Mouse (Mus musculus) intestine, postnatal 0 days (tissue): ENCODE measurements around the gene Dpyd. TPM values are rescaled to one million over a fixed set of nuclear protein-coding genes. Genes with fewer than 3 reads are reported as not detected.

Experiments used
- ATAC-seq: fragments of 200-750 bp; cut with Nextera tagmentation; 2 replicates; pipeline ENCODE4 v1.8.0; 2017; ENCODE audit warnings: mild to moderate bottlenecking, moderate TSS enrichment, moderate library complexity
- H3K27ac ChIP-seq: fragments of 300-500 bp; sonication (generic); 2 replicates; pipeline ENCODE4 v1.5.1; 2014; ENCODE audit warnings: mild to moderate bottlenecking, low read depth, low read length, moderate library complexity
- H3K27me3 ChIP-seq: fragments of 300-500 bp; sonication (generic); replicated peaks from 2 replicates; pipeline ENCODE4 v1.6.1; 2014; ENCODE audit warnings: low read length, mixed read lengths; ENCODE audit not compliant: control insufficient read depth, insufficient read depth
- H3K36me3 ChIP-seq: fragments of 300-500 bp; sonication (generic); 2 replicates; pipeline ENCODE4 v1.6.1; 2014; ENCODE audit warnings: mild to moderate bottlenecking, moderate library complexity; ENCODE audit not compliant: control insufficient read depth, insufficient read depth
- H3K4me1 ChIP-seq: fragments of 300-500 bp; sonication (generic); replicated peaks from 2 replicates; pipeline ENCODE4 v1.6.1; 2014; ENCODE audit warnings: antibody characterized with exemption, low read length, mixed read lengths; ENCODE audit not compliant: control insufficient read depth, insufficient read depth
- H3K4me2 ChIP-seq: fragments of 300-500 bp; sonication (generic); replicated peaks from 2 replicates; pipeline ENCODE4 v1.6.1; 2014; ENCODE audit warnings: low read depth, mild to moderate bottlenecking, moderate library complexity
- H3K4me3 ChIP-seq: fragments of 300-500 bp; sonication (generic); 2 replicates; pipeline ENCODE4 v1.5.1; 2014; ENCODE audit warnings: low read depth, low read length
- H3K9ac ChIP-seq: fragments of 300-500 bp; sonication (generic); 2 replicates; pipeline ENCODE4 v1.6.1; 2014; ENCODE audit warnings: mild to moderate bottlenecking, low read depth, low read length
- H3K9me3 ChIP-seq: fragments of 300-500 bp; sonication (generic); 2 replicates; pipeline ENCODE4 v1.6.1; 2016; ENCODE audit warnings: mixed run types; ENCODE audit not compliant: control insufficient read depth
- CTCF ChIP-seq: sonication (generic); IDR thresholded peaks from 2 replicates; pipeline ENCODE4 v1.5.1; 2016; ENCODE audit warnings: low read depth, mild to moderate bottlenecking, control low read depth, antibody characterized with exemption, moderate library complexity
- WGBS: fragments of 180-500 bp; shearing (Covaris S2); extraction: QIAGEN DNeasy Blood & Tissue Kit; methylation state at CpG from one replicate; pipeline ENCODE4 v1.1.7; 2014; 5-methylcytosine and 5-hydroxymethylcytosine counted together
- polyA plus RNA-seq: library from polyadenylated mRNA; unstranded; fragments of >200 nt; fragmentation: Nextera tagmentation; extraction: Ambion mirVana; gene quantifications from 2 replicates; pipeline ENCODE4 v1.2.1, GENCODE M21; 2015

Gene Dpyd
- polyA plus RNA-seq: 39.7 and 49.9 TPM in 2 replicates

GRCm38 (mm10) chr3:118561554-118562310 lies at the start of gene Dpyd:
Gene Dpyd, plus strand, starts transcription at chr3:118562129.
- ATAC-seq: peak; percentile 98
- peaks cover 5% of the 10 kb centered on the region; the same call in 1 of the 2 replicates for H3K4me1 ChIP-seq
- 6% methylated on average over 19 of the region's 19 CpGs for WGBS
- peak within 1 kb of the TSS; percentile 75 for H3K27ac ChIP-seq
- peak within 1 kb of the TSS; percentile 70 for H3K9ac ChIP-seq
- no peak for TF ChIP-seq CTCF
- no peaks in the 10 kb centered on the region for H3K9me3 ChIP-seq
- H3K36me3 ChIP-seq: no peaks in the 10 kb centered on the region
- H3K4me2 ChIP-seq: peak within 1 kb of the TSS; percentile 78
- H3K27me3 ChIP-seq: no peaks in the 10 kb centered on the region
- peak within 1 kb of the TSS; percentile 87 for H3K4me3 ChIP-seq

- TF ChIP-seq CTCF: no peak
- Histone ChIP-seq H3K4me3 (no peak overlapping the region), H3K4me1 (no peaks in the 10 kb centered on the region), H3K9ac (no peak overlapping the region), H3K9me3 (no peaks in the 10 kb centered on the region), H3K27ac (no peak overlapping the region), H3K4me2 (no peak overlapping the region), H3K36me3 (no peaks in the 10 kb centered on the region), H3K27me3 (no peaks in the 10 kb centered on the region)
- 59% methylated on average over 2 of the region's 2 CpGs for WGBS
- no peak for ATAC-seq
Measured at GRCm38 (mm10) chr3:118537676-118538075, 24.3 kb upstream of the Dpyd start.

DNA sequence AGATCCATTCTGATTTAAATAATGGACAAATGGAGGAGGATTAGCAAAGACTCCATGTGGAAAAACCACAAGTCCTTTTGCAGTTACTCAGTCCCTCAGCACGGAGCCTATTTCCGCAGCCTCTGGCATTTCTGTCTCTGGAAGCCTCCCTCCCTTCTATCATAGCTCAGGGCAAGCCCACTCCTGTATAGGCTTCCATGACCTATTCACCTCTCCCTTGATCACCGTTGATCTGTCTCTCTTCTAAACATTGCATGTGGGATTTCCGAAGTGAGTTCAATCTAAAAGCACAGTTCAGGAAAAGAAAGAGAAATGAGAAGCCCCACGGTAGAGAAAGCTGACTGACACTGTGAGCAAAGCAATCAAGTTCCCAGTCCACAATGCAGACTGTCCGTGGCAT lies 20.2 kb upstream of the Dpyd start:
- Histone ChIP-seq H3K9ac (no peak overlapping the region), H3K27me3 (no peaks in the 10 kb centered on the region), H3K4me2 (no peak overlapping the region), H3K27ac (no peak overlapping the region), H3K9me3 (no peaks in the 10 kb centered on the region), H3K36me3 (no peaks in the 10 kb centered on the region), H3K4me1 (no peaks in the 10 kb centered on the region), H3K4me3 (no peak overlapping the region)
- no peak for TF ChIP-seq CTCF
- 63% methylated on average over 6 of the region's 6 CpGs for WGBS
- ATAC-seq: no peak

DNA sequence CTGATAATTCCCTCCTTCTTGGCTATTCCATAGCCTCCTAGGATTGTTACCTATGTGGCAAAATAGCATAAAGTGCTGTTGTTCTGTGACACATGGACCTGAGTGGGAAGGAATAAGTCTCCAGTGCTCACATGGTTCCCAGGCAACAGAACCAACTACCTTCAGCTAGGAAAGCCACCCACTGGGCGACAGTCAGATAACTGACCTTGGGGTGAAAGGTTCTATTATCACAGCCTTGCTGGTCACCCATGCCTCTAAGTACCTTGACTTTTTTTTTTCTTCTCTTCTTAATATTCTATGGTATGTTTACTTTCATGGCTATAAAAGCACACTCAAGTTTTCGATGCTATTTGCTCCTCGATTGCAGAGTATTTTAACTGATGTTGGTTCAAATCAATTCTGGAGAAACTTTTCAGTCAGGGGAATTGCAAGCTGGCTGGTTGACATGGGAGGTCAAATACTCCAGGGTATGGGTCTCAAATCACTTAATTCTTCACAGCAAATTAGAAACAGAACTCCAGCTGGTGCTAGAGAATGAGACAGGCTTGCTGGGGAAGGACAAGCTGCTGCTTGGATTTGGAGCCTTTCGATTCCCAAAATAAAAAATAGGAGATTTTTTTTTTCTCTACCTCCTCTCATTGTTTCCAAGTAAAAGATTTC lies 14.2 kb upstream of the Dpyd start:
- H3K27me3 ChIP-seq: no peaks in the 10 kb centered on the region
- no peak for ATAC-seq
- WGBS: 48% methylated on average over 4 of the region's 4 CpGs
- H3K36me3 ChIP-seq: no peaks in the 10 kb centered on the region
- no peaks in the 10 kb centered on the region for H3K4me1 ChIP-seq
- no peak overlapping the region for H3K9ac ChIP-seq
- H3K4me3 ChIP-seq: no peak overlapping the region
- no peaks in the 10 kb centered on the region for H3K9me3 ChIP-seq
- no peak for TF ChIP-seq CTCF
- no peak overlapping the region for H3K4me2 ChIP-seq
- no peak overlapping the region for H3K27ac ChIP-seq

DNA sequence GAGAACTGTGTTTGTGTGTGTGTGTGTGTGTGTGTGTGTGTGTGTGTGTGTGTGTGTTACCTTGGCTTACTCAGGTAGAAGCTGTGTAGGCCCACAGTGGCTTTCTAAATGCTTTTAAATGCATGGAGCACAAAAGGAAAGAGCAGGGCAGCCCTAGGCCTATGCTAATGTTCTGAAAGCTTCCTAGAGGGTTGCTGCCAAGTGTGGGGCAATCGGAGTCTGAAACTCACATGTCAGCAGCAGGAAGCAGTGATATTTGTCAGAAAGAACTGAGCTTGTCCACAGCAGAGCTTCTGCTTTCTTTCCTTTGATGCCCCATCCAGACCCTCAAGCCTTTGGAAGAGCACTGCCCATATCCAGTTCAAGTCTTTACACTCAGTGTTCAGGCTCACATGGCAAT lies 4.3 kb upstream of the Dpyd start:
- TF ChIP-seq CTCF: no peak
- Histone ChIP-seq H3K27me3 (no peaks in the 10 kb centered on the region), H3K9ac (no peak overlapping the region), H3K4me1 (peaks cover 2% of the 10 kb centered on the region; the same call in 1 of the 2 replicates), H3K9me3 (no peaks in the 10 kb centered on the region), H3K4me3 (no peak overlapping the region), H3K27ac (no peak overlapping the region), H3K36me3 (no peaks in the 10 kb centered on the region), H3K4me2 (no peak overlapping the region)
- 83% methylated on average over 1 of the region's 1 CpGs for WGBS
- ATAC-seq: no peak

DNA sequence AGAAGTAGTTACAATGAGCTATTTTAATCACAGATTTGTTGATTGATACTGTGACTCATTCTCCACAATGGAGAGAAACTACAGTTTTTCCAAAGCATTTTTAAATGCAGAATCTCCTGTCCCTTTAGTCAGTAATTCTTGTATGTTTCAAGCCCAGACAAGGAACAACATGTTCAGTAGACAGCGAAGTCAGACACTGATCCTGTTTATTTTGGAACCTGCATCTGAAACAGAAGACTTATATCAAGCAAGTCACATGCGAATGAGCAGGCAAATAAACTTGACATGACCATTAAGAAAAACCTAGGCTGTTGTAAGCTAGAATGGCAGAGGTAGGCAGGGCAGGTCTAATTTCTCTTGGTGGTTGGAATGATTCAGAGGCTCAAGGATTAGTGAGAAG lies 2.0 kb upstream of the Dpyd start:
- TF ChIP-seq CTCF: no peak
- 84% methylated on average over 2 of the region's 2 CpGs for WGBS
- Histone ChIP-seq H3K9me3 (no peaks in the 10 kb centered on the region), H3K9ac (no peak overlapping the region), H3K4me1 (peaks cover 5% of the 10 kb centered on the region; the same call in 1 of the 2 replicates), H3K27me3 (no peaks in the 10 kb centered on the region), H3K36me3 (no peaks in the 10 kb centered on the region), H3K4me3 (no peak overlapping the region), H3K27ac (no peak overlapping the region), H3K4me2 (no peak overlapping the region)
- ATAC-seq: no peak
